Mouse (Mus musculus): ENCODE measurements at regions not wholly inside any gene's neighbourhood (a gene's known extent, or its start where the extent isn't known, plus 50 kb on each side); places are given as distances from the start of the nearest gene placed in this dataset.

GRCm38 (mm10) chr3:149318728-149319127 lies 328.4 kb upstream of the Adgrl2 start:
- no peak for DNase-seq (ENCODE audit: extremely low spot score in 1 of 2, low spot score in 2 of 2)
- intact Hi-C loops (cut with DNase I), result no loop called here

GRCm38 (mm10) chr3:149314258-149314657 lies 323.9 kb upstream of the Adgrl2 start:
- no peak for DNase-seq (ENCODE audit: extremely low spot score in 1 of 2, low spot score in 2 of 2)
- intact Hi-C loops (cut with DNase I), result no loop called here

GRCm38 (mm10) chr3:149313217-149313616 lies 322.9 kb upstream of the Adgrl2 start:
- no peak for DNase-seq (ENCODE audit: extremely low spot score in 1 of 2, low spot score in 2 of 2)
- intact Hi-C loops (cut with DNase I), result no loop called here

GRCm38 (mm10) chr3:149311576-149311975 lies 321.2 kb upstream of the Adgrl2 start:
- intact Hi-C loops (cut with DNase I), result no loop called here
- DNase-seq (ENCODE audit: extremely low spot score in 1 of 2, low spot score in 2 of 2), result no peak

- DNase-seq (ENCODE audit: extremely low spot score in 1 of 2, low spot score in 2 of 2), result no peak
- intact Hi-C loops (cut with DNase I), result no loop called here
Measured at GRCm38 (mm10) chr3:149306709-149307108, 316.4 kb upstream of the Adgrl2 start.

GRCm38 (mm10) chr3:149306291-149306690 lies 315.9 kb upstream of the Adgrl2 start:
- intact Hi-C loops (cut with DNase I), result no loop called here
- DNase-seq (ENCODE audit: extremely low spot score in 1 of 2, low spot score in 2 of 2), result no peak

- intact Hi-C loops (cut with DNase I), result no loop called here
- no peak for DNase-seq (ENCODE audit: extremely low spot score in 1 of 2, low spot score in 2 of 2)
Measured at GRCm38 (mm10) chr3:149305440-149305839, 315.1 kb upstream of the Adgrl2 start.

- intact Hi-C loops (cut with DNase I), result no loop called here
- DNase-seq (ENCODE audit: extremely low spot score in 1 of 2, low spot score in 2 of 2), result no peak
Measured at GRCm38 (mm10) chr3:149305011-149305413, 314.7 kb upstream of the Adgrl2 start.

GRCm38 (mm10) chr3:149303418-149303817 lies 313.1 kb upstream of the Adgrl2 start:
- DNase-seq (ENCODE audit: extremely low spot score in 1 of 2, low spot score in 2 of 2), result no peak
- intact Hi-C loops (cut with DNase I), result no loop called here

- no peak for DNase-seq (ENCODE audit: extremely low spot score in 1 of 2, low spot score in 2 of 2)
- intact Hi-C loops (cut with DNase I), result no loop called here
Measured at GRCm38 (mm10) chr3:149300002-149300401, 309.6 kb upstream of the Adgrl2 start.

GRCm38 (mm10) chr3:149296419-149296962 lies 306.1 kb upstream of the Adgrl2 start:
- intact Hi-C loops (cut with DNase I), result no loop called here
- DNase-seq (ENCODE audit: extremely low spot score in 1 of 2, low spot score in 2 of 2), result no peak

GRCm38 (mm10) chr3:149295942-149296341 lies 305.6 kb upstream of the Adgrl2 start:
- intact Hi-C loops (cut with DNase I), result no loop called here

GRCm38 (mm10) chr3:149295257-149295831 lies 305.0 kb upstream of the Adgrl2 start:
- no peak for DNase-seq (ENCODE audit: extremely low spot score in 1 of 2, low spot score in 2 of 2)
- intact Hi-C loops (cut with DNase I), result no loop called here

More at GRCm38 (mm10) chr3:149295942-149296341, 305.6 kb upstream of the Adgrl2 start:
- DNase-seq (ENCODE audit: extremely low spot score in 1 of 2, low spot score in 2 of 2), result no peak

- intact Hi-C loops (cut with DNase I), result no loop called here
- no peak for DNase-seq (ENCODE audit: extremely low spot score in 1 of 2, low spot score in 2 of 2)
Measured at GRCm38 (mm10) chr3:149294445-149294844, 304.1 kb upstream of the Adgrl2 start.

GRCm38 (mm10) chr3:149292459-149292858 lies 302.1 kb upstream of the Adgrl2 start:
- DNase-seq (ENCODE audit: extremely low spot score in 1 of 2, low spot score in 2 of 2), result no peak
- intact Hi-C loops (cut with DNase I), result no loop called here

GRCm38 (mm10) chr3:149291473-149291872 lies 301.1 kb upstream of the Adgrl2 start:
- intact Hi-C loops (cut with DNase I), result no loop called here
- DNase-seq (ENCODE audit: extremely low spot score in 1 of 2, low spot score in 2 of 2), result no peak

- DNase-seq (ENCODE audit: extremely low spot score in 1 of 2, low spot score in 2 of 2), result no peak
- intact Hi-C loops (cut with DNase I), result no loop called here
Measured at GRCm38 (mm10) chr3:149290228-149290627, 299.9 kb upstream of the Adgrl2 start.

GRCm38 (mm10) chr3:149287080-149287479 lies 296.7 kb upstream of the Adgrl2 start:
- DNase-seq (ENCODE audit: extremely low spot score in 1 of 2, low spot score in 2 of 2), result no peak
- intact Hi-C loops (cut with DNase I), result no loop called here

GRCm38 (mm10) chr3:149284976-149285375 lies 294.6 kb upstream of the Adgrl2 start:
- intact Hi-C loops (cut with DNase I), result no loop called here
- no peak for DNase-seq (ENCODE audit: extremely low spot score in 1 of 2, low spot score in 2 of 2)

- DNase-seq (ENCODE audit: extremely low spot score in 1 of 2, low spot score in 2 of 2), result no peak
- intact Hi-C loops (cut with DNase I), result no loop called here
Measured at GRCm38 (mm10) chr3:149280807-149281789, 290.7 kb upstream of the Adgrl2 start.
